7 mouse cellular contexts compared by ENCODE assay signal in the genomic region with DNA sequence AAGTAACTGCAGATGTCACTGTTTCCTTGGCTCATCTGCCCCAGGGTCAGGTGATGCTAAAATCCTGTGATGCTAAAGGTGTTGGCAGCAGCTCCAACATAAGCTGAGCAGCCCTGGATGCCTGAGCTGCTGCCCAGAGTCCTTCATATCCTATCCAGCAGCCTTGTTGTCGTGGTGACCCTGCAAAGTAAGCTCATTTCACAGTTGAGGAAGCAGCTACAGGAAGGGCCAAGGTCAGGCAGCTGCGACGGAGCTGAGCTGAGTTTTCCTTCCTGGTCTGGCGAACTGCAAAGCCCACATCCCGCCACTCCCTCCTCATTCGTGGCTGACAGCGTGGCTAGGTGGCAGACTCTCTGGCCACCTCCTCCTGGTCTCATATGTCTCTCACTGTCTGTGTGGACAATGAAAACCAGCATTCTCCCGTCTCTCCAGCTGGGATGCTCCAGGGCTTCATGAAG. TPM values are rescaled to one million over a fixed set of nuclear protein-coding genes. Genes with fewer than 3 reads are reported as not detected.
A peak's percentile ranks its signal among the peaks of the same experiment; 100 is the strongest.
DNase-seq lines count a peak whose midpoint lies in the region; ATAC-seq lines count a peak whose summit lies in the region.

No protein-coding gene starts in this region.

- no peaks in the 10 kb centered on the region for H3K9me3 ChIP-seq in intestine, embryonic 15.5 days
- H3K9me3 ChIP-seq in liver, embryonic 11.5 days (ENCODE audit: control insufficient read depth, low read length), result no peaks in the 10 kb centered on the region

- DNase-seq in adrenal gland, adult 2 months, result peak; percentile 70
- peak; percentile 36 for DNase-seq in liver, embryonic 11.5 days (ENCODE audit: low spot score)
- peak; percentile 12 to 16 for DNase-seq in monocyte, adult 2 months (ENCODE audit: low read depth in 1 of 2, low spot score in 2 of 2)
- DNase-seq in thymus, adult 18-20 months, result no peak

- no peak overlapping the region for H3K4me3 ChIP-seq in brown adipose tissue, adult 24 weeks (ENCODE audit: insufficient read depth, low read depth, low read length)
- no peak overlapping the region for H3K4me3 ChIP-seq in intestine, embryonic 15.5 days (replicated peaks)
- no peak overlapping the region for H3K4me3 ChIP-seq in liver, embryonic 11.5 days (ENCODE audit: low read depth, low read length)

- H3K4me2 ChIP-seq in intestine, embryonic 15.5 days (replicated peaks), result peak overlapping the region; percentile 9; the same call in 1 of the 2 replicates
- H3K4me2 ChIP-seq in liver, embryonic 11.5 days, result no peak overlapping the region

- peaks cover 26% of the 10 kb centered on the region for H3K4me1 ChIP-seq in brown adipose tissue, adult 24 weeks (ENCODE audit: control insufficient read depth, insufficient read depth, insufficient read length, low read length)
- H3K4me1 ChIP-seq in intestine, embryonic 15.5 days (replicated peaks), result peaks cover 31% of the 10 kb centered on the region
- peaks cover 25% of the 10 kb centered on the region for H3K4me1 ChIP-seq in liver, embryonic 11.5 days (replicated peaks; ENCODE audit: control insufficient read depth, insufficient read depth, low read length)

- no peaks in the 10 kb centered on the region for H3K36me3 ChIP-seq in intestine, embryonic 15.5 days
- H3K36me3 ChIP-seq in liver, embryonic 11.5 days (ENCODE audit: control insufficient read depth, insufficient read depth, low read length), result 0 out of 2 replicates have a peak, but pooled peaks cover 2% of the 10 kb centered on the region

- WGBS in intestine, embryonic 15.5 days, result 7% methylated on average over 8 of the region's 8 CpGs
- 13% methylated on average over 8 of the region's 8 CpGs for WGBS in liver, embryonic 11.5 days

- peak overlapping the region; percentile 75 for H3K27ac ChIP-seq in brown adipose tissue, adult 24 weeks (replicated peaks; ENCODE audit: low read depth, low read length)
- H3K27ac ChIP-seq in intestine, embryonic 15.5 days, result peak overlapping the region; percentile 91
- H3K27ac ChIP-seq in liver, embryonic 11.5 days (ENCODE audit: low read depth, low read length), result peak overlapping the region; percentile 79

- H3K9ac ChIP-seq in intestine, embryonic 15.5 days, result no peak overlapping the region
- no peak overlapping the region for H3K9ac ChIP-seq in liver, embryonic 11.5 days (ENCODE audit: low read depth, low read length)

- peak; percentile 68 for ATAC-seq in granulocyte monocyte progenitor cell, adult 5-6 weeks (replicated peaks; ENCODE audit: poor library complexity, severe bottlenecking)
- peak; percentile 61 for ATAC-seq in intestine, embryonic 15.5 days
- peak; percentile 58 for ATAC-seq in liver, embryonic 11.5 days (replicated peaks; ENCODE audit: low FRiP score)

- no peaks in the 10 kb centered on the region for H3K27me3 ChIP-seq in intestine, embryonic 15.5 days (replicated peaks)
- H3K27me3 ChIP-seq in liver, embryonic 11.5 days (replicated peaks; ENCODE audit: control insufficient read depth, insufficient read depth, low read length), result no peaks in the 10 kb centered on the region

RNA-seq across cellular contexts. Expression of a gene that starts 41.5 kb away (rescaled TPM):
- total RNA-seq in adrenal gland, adult 2 months (2021), result 1 to 10 TPM; 2.0 to 2.5 TPM
- 1.5 and 1.7 TPM in 2 replicates for polyA plus RNA-seq in adrenal gland, adult 2 months (2012; rRNA removed)
- polyA plus RNA-seq in brown adipose tissue, adult 24 weeks (2012; ENCODE audit: insufficient read depth, insufficient read length, missing spikeins), result 1.4 and 3.2 TPM in 2 replicates
- total RNA-seq in granulocyte monocyte progenitor cell, adult 5-6 weeks (2014; fragmentation: Nextera tagmentation), result 2.6 and 4.3 TPM in 2 replicates
- total RNA-seq in granulocyte monocyte progenitor cell, adult 5-6 weeks (2017), result 1.2 and 1.5 TPM in 2 replicates
- polyA plus RNA-seq in intestine, embryonic 15.5 days (2015; fragmentation: Nextera tagmentation; extraction: Ambion mirVana), result 1.8 TPM in 2 replicates
- 1.1 and 1.6 TPM in 2 replicates for polyA plus RNA-seq in liver, embryonic 11.5 days (2014; fragmentation: Nextera tagmentation; extraction: Ambion mirVana)

Comparison
In these comparisons a context has a peak if more than half of its experiments do, and no peak if none do; other contexts are left out.
1. DNase-seq: peak in adrenal gland, adult 2 months (single experiment), liver, embryonic 11.5 days (single experiment) and monocyte, adult 2 months (2 of 2); none in thymus, adult 18-20 months (0 of 2).
2. Peak in every context shown above with its lines, with median percentiles within 50 percentile points of each other: H3K27ac ChIP-seq and ATAC-seq.